Mouse (Mus musculus) gastrocnemius, adult 2 months (tissue): Measurements from ENCODE around the gene Bst2. TPM values are rescaled to one million over a fixed set of nuclear protein-coding genes. Genes with fewer than 3 reads are reported as not detected.

ENCODE experiments used
- DNase-seq: peaks from one replicate; pipeline ENCODE4 v3.0.0; 2022
- H3K27ac ChIP-seq: fragments of 200-600 bp; 2 replicates; pipeline ENCODE4 v1.8.1; 2022; ENCODE audit warnings: mild to moderate bottlenecking
- H3K4me3 ChIP-seq: fragments of 200-600 bp; 2 replicates; pipeline ENCODE4 v1.8.1; 2022; ENCODE audit warnings: mild to moderate bottlenecking, moderate library complexity
- CTCF ChIP-seq: fragments of 200-600 bp; IDR thresholded peaks from 2 replicates; pipeline ENCODE4 v1.8.1; 2022; ENCODE audit warnings: antibody characterized with exemption, mild to moderate bottlenecking, moderate library complexity
- intact Hi-C: fragments of 180-260 bp; cut with DNase I; formaldehyde crosslinking; loops from one replicate; pipeline ENCODE4 v1.15.1; 2025
- total RNA-seq, 2 experiments: library from RNA; stranded (reverse); gene quantifications; 2 replicates each; pipeline ENCODE4 v1.2.3; 2021

Gene Bst2
- total RNA-seq, 2 experiments from 2014 or later, result 4.3 to 8.3 TPM

- TF ChIP-seq CTCF, result no peak
- DNase-seq, result peak; percentile 88
- H3K4me3 ChIP-seq, result peak overlapping the region; percentile 75
- H3K27ac ChIP-seq, result peak overlapping the region; percentile 90
- intact Hi-C loops, result no loop called here
Observed at GRCm38 (mm10) chr8:71569366-71570290, 32.4 kb upstream of the Bst2 start.

GRCm38 (mm10) chr8:71568941-71569340, 31.7 kb upstream of the Bst2 start:
- TF ChIP-seq CTCF, result no peak

GRCm38 (mm10) chr8:71568387-71568937, 31.2 kb upstream of the Bst2 start, which contains the start of gene Slc27a1:
Gene Slc27a1 (plus strand): TSS chr8:71568882.
- Histone ChIP-seq H3K4me3 (peak within 1 kb of the TSS; percentile 75), H3K27ac (peak within 1 kb of the TSS; percentile 90)
- peak; percentile 90 for DNase-seq
- no peak for TF ChIP-seq CTCF
- intact Hi-C loops, result no loop called here

More at GRCm38 (mm10) chr8:71568941-71569340, 31.7 kb upstream of the Bst2 start:
- DNase-seq, result no peak
- intact Hi-C loops, result no loop called here
- Histone ChIP-seq H3K4me3 (peak overlapping the region; percentile 75), H3K27ac (peak overlapping the region; percentile 90)

- no peak for TF ChIP-seq CTCF
- intact Hi-C loops, result no loop called here
- DNase-seq, result no peak
- Histone ChIP-seq H3K4me3 (no peak overlapping the region), H3K27ac (peak overlapping the region; percentile 90)
Observed at GRCm38 (mm10) chr8:71567587-71567986, 30.3 kb upstream of the Bst2 start.

- no peak for DNase-seq
- Histone ChIP-seq H3K27ac (peak within 1 kb of the TSS; percentile 90), H3K4me3 (no peak within 1 kb of the TSS)
- no peak for TF ChIP-seq CTCF
- intact Hi-C loops, result no loop called here
Observed at GRCm38 (mm10) chr8:71566501-71566900, 29.2 kb upstream of the Bst2 start, which contains the start of gene Nxnl1. Gene Nxnl1 (minus strand): TSS chr8:71566601.

- Histone ChIP-seq H3K27ac (no peak overlapping the region), H3K4me3 (no peak overlapping the region)
- intact Hi-C loops, result loop anchor here (1.0 kb wide), 1 partner anchor 69 kb away; no protein-coding TSS in a partner anchor
- peak; percentile 46 for TF ChIP-seq CTCF
- DNase-seq, result no peak
Observed at GRCm38 (mm10) chr8:71563992-71564391, 26.7 kb upstream of the Bst2 start.

GRCm38 (mm10) chr8:71562751-71563150, 25.5 kb upstream of the Bst2 start:
- intact Hi-C loops, result loop anchor here (1.0 kb wide), 2 partner anchors 71 to 98 kb away; no protein-coding TSS in a partner anchor
- peak; percentile 97; the same call in 1 of the 2 replicates for TF ChIP-seq CTCF
- H3K4me3 ChIP-seq, result peak overlapping the region; percentile 45

GRCm38 (mm10) chr8:71561401-71561800, 24.1 kb upstream of the Bst2 start:
- TF ChIP-seq CTCF, result peak; percentile 90
- Histone ChIP-seq H3K27ac (no peak overlapping the region), H3K4me3 (no peak overlapping the region)
- DNase-seq, result peak; percentile 66
- intact Hi-C loops, result loop anchor here (1.0 kb wide), 1 partner anchor 35 kb away; no protein-coding TSS in a partner anchor

More at GRCm38 (mm10) chr8:71562751-71563150, 25.5 kb upstream of the Bst2 start:
- peak overlapping the region; percentile 25 for H3K27ac ChIP-seq
- peak; percentile 91 for DNase-seq

- no peak for TF ChIP-seq CTCF
- Histone ChIP-seq H3K4me3 (no peak overlapping the region), H3K27ac (no peak overlapping the region)
- intact Hi-C loops, result loop anchor here (1.0 kb wide), 1 partner anchor 36 kb away; no protein-coding TSS in a partner anchor
- DNase-seq, result no peak
Observed at GRCm38 (mm10) chr8:71560765-71561164, 23.5 kb upstream of the Bst2 start.

- intact Hi-C loops, result no loop called here
- no peak overlapping the region for H3K27ac ChIP-seq
- TF ChIP-seq CTCF, result no peak
- no peak for DNase-seq
- H3K4me3 ChIP-seq, result no peak overlapping the region
Observed at GRCm38 (mm10) chr8:71560071-71560470, 22.8 kb upstream of the Bst2 start.

GRCm38 (mm10) chr8:71558958-71559690, 21.9 kb upstream of the Bst2 start:
- Histone ChIP-seq H3K27ac (no peak overlapping the region), H3K4me3 (peak overlapping the region; percentile 67)
- DNase-seq, result peak; percentile 59
- TF ChIP-seq CTCF, result no peak
- intact Hi-C loops, result no loop called here
